ENCODE assay signal across 8 mouse cellular contexts in genomic region chr10:80805925-80806324, GRCm38 (mm10). TPM values are rescaled to one million over a fixed set of nuclear protein-coding genes. Genes with fewer than 3 reads are reported as not detected.
DNase-seq lines count a peak whose midpoint lies in the region; ATAC-seq and TF ChIP-seq lines count a peak whose summit lies in the region.

No protein-coding gene starts in this region.

- WGBS in bone marrow, adult 2 months = 7% methylated on average over 3 of the region's 3 CpGs
- 19% methylated on average over 3 of the region's 3 CpGs for WGBS in embryonic facial prominence, embryonic 14.5 days
- WGBS in heart, embryonic 16.5 days = 16% methylated on average over 3 of the region's 3 CpGs
- WGBS in lung, adult 2 months = 15% methylated on average over 3 of the region's 3 CpGs
- 14% methylated on average over 3 of the region's 3 CpGs for WGBS in olfactory bulb, adult 2 months

- peak; percentile 63 for DNase-seq in ES-CJ7 (ENCODE audit: low read depth, low spot score)
- no peak for DNase-seq in embryonic facial prominence, embryonic 14.5 days (ENCODE audit: low spot score)
- DNase-seq in kidney, postnatal 25 days = peak; percentile 75 to 82
- DNase-seq in lung, adult 2 months = peak; percentile 68
- DNase-seq in thymus, postnatal 36 days = peak; percentile 61 to 69

- peaks cover 21% of the 10 kb centered on the region for H3K27me3 ChIP-seq in embryonic facial prominence, embryonic 14.5 days (replicated peaks; ENCODE audit: control insufficient read depth, insufficient read depth, low read length)
- H3K27me3 ChIP-seq in heart, embryonic 16.5 days (ENCODE audit: control insufficient read depth, insufficient read depth, low read length) = peaks cover 2% of the 10 kb centered on the region; the same call in 1 of the 2 replicates

- H3K9ac ChIP-seq in embryonic facial prominence, embryonic 14.5 days (ENCODE audit: low read depth, low read length) = no peak overlapping the region
- no peak overlapping the region for H3K9ac ChIP-seq in heart, embryonic 16.5 days (ENCODE audit: low read length)

- no peak overlapping the region for H3K27ac ChIP-seq in bone marrow, adult 2 months (ENCODE audit: control insufficient read depth, insufficient read depth, low read depth, low read length, poor library complexity)
- no peak overlapping the region for H3K27ac ChIP-seq in embryonic facial prominence, embryonic 14.5 days (replicated peaks; ENCODE audit: low read depth, low read length)
- H3K27ac ChIP-seq in heart, embryonic 16.5 days (ENCODE audit: low read length) = no peak overlapping the region
- no peak overlapping the region for H3K27ac ChIP-seq in olfactory bulb, adult 2 months (ENCODE audit: insufficient read depth, low read depth, low read length)

- H3K4me1 ChIP-seq in bone marrow, adult 2 months (ENCODE audit: control insufficient read depth, insufficient read depth, low read length) = no peaks in the 10 kb centered on the region
- H3K4me1 ChIP-seq in embryonic facial prominence, embryonic 14.5 days (ENCODE audit: control insufficient read depth, insufficient read depth, low read length) = peaks cover 15% of the 10 kb centered on the region
- H3K4me1 ChIP-seq in heart, embryonic 16.5 days (ENCODE audit: control insufficient read depth, insufficient read depth, low read length) = peaks cover 50% of the 10 kb centered on the region
- H3K4me1 ChIP-seq in lung, adult 2 months (ENCODE audit: control insufficient read depth, insufficient read depth, low read length) = 0 out of 2 replicates have a peak, but pooled peaks cover 3% of the 10 kb centered on the region
- H3K4me1 ChIP-seq in olfactory bulb, adult 2 months (ENCODE audit: control insufficient read depth, insufficient read depth, low read length) = peaks cover 47% of the 10 kb centered on the region

- TF ChIP-seq POLR2A in bone marrow, adult 2 months (IDR thresholded peaks at IDR 0.05; ENCODE audit: borderline replicate concordance, control insufficient read depth, low read depth, low read length) = no peak
- no peak for TF ChIP-seq POLR2A in lung, adult 2 months (IDR thresholded peaks at IDR 0.05; ENCODE audit: borderline replicate concordance, extremely low read depth, low read depth, low read length)
- no peak for TF ChIP-seq POLR2A in olfactory bulb, adult 2 months (IDR thresholded peaks at IDR 0.05; ENCODE audit: insufficient read depth, low read depth, low read length)

- peaks cover 43% of the 10 kb centered on the region for H3K36me3 ChIP-seq in embryonic facial prominence, embryonic 14.5 days (ENCODE audit: control insufficient read depth, insufficient read depth, low read length)
- H3K36me3 ChIP-seq in heart, embryonic 16.5 days (ENCODE audit: control insufficient read depth, insufficient read depth) = peaks cover 34% of the 10 kb centered on the region

- no peak overlapping the region for H3K4me3 ChIP-seq in bone marrow, adult 2 months (replicated peaks; ENCODE audit: control insufficient read depth, low read depth, low read length)
- no peak overlapping the region for H3K4me3 ChIP-seq in embryonic facial prominence, embryonic 14.5 days (ENCODE audit: low read depth, low read length)
- no peak overlapping the region for H3K4me3 ChIP-seq in heart, embryonic 16.5 days (ENCODE audit: low read length)
- no peak overlapping the region for H3K4me3 ChIP-seq in lung, adult 2 months (replicated peaks; ENCODE audit: extremely low read depth, low read depth, low read length)
- no peak overlapping the region for H3K4me3 ChIP-seq in olfactory bulb, adult 2 months (ENCODE audit: insufficient read depth, low read depth, low read length)

- TF ChIP-seq CTCF in bone marrow, adult 2 months (IDR thresholded peaks at IDR 0.05; ENCODE audit: control insufficient read depth, insufficient read depth, low read length) = peak; percentile 61
- peak; percentile 50; the same call in 1 of the 2 replicates for TF ChIP-seq CTCF in lung, adult 2 months (IDR thresholded peaks at IDR 0.05; ENCODE audit: insufficient read depth, low read length)
- peak; percentile 80; the same call in 1 of the 2 replicates for TF ChIP-seq CTCF in olfactory bulb, adult 2 months (IDR thresholded peaks at IDR 0.05; ENCODE audit: insufficient read depth, low read depth, low read length)

- peak; percentile 42 for ATAC-seq in embryonic facial prominence, embryonic 14.5 days (ENCODE audit: low read depth)
- peak; percentile 25; the same call in 1 of the 2 replicates for ATAC-seq in heart, embryonic 16.5 days (replicated peaks; ENCODE audit: extremely low read depth, insufficient read depth, low FRiP score)

- H3K4me2 ChIP-seq in embryonic facial prominence, embryonic 14.5 days (ENCODE audit: low read depth, low read length) = no peak overlapping the region
- no peak overlapping the region for H3K4me2 ChIP-seq in heart, embryonic 16.5 days (ENCODE audit: low read depth, low read length)

- no peaks in the 10 kb centered on the region for H3K9me3 ChIP-seq in embryonic facial prominence, embryonic 14.5 days (ENCODE audit: control insufficient read depth, low read length)
- H3K9me3 ChIP-seq in heart, embryonic 16.5 days (replicated peaks; ENCODE audit: control insufficient read depth, low read length) = no peaks in the 10 kb centered on the region

RNA-seq across cellular contexts. Expression of gene Amh, which starts 0.9 kb away (rescaled TPM):
- polyA plus RNA-seq in bone marrow, adult 2 months (2011; ENCODE audit: insufficient read depth, insufficient read length, low replicate concordance, missing spikeins) = 3.0 TPM in 1 of 2 replicates, not detected in the other
- 0.13 TPM in 1 of 2 replicates, not detected in the other for polyA plus RNA-seq in embryonic facial prominence, embryonic 14.5 days (2014; fragmentation: Nextera tagmentation; extraction: Ambion mirVana)
- 0.13 and 0.29 TPM in 2 replicates for polyA plus RNA-seq in heart, embryonic 16.5 days (2015; fragmentation: Nextera tagmentation; extraction: Ambion mirVana)
- 0.62 and 1.3 TPM in 2 replicates for polyA plus RNA-seq in lung, adult 2 months (2012; rRNA removed)
- not detected in 2 replicates for polyA plus RNA-seq in olfactory bulb, adult 2 months (2012; ENCODE audit: insufficient read depth, insufficient read length, low replicate concordance, missing spikeins)

RNA-seq across cellular contexts. Expression of gene Jsrp1, which starts 7.4 kb away (rescaled TPM):
- polyA plus RNA-seq in bone marrow, adult 2 months (2011; ENCODE audit: insufficient read depth, insufficient read length, low replicate concordance, missing spikeins) = 1.4 TPM in 1 of 2 replicates, not detected in the other
- polyA plus RNA-seq in embryonic facial prominence, embryonic 14.5 days (2014; fragmentation: Nextera tagmentation; extraction: Ambion mirVana) = 13.0 and 20.3 TPM in 2 replicates
- 5.6 and 6.7 TPM in 2 replicates for polyA plus RNA-seq in heart, embryonic 16.5 days (2015; fragmentation: Nextera tagmentation; extraction: Ambion mirVana)
- 7.7 TPM in 1 of 2 replicates, not detected in the other for polyA plus RNA-seq in lung, adult 2 months (2012; rRNA removed)
- not detected in 2 replicates for polyA plus RNA-seq in olfactory bulb, adult 2 months (2012; ENCODE audit: insufficient read depth, insufficient read length, low replicate concordance, missing spikeins)

RNA-seq across cellular contexts. Expression of gene Plekhj1, which starts 7.5 kb away (rescaled TPM):
- 123 and 186 TPM in 2 replicates for polyA plus RNA-seq in bone marrow, adult 2 months (2011; ENCODE audit: insufficient read depth, insufficient read length, low replicate concordance, missing spikeins)
- 102 and 111 TPM in 2 replicates for polyA plus RNA-seq in embryonic facial prominence, embryonic 14.5 days (2014; fragmentation: Nextera tagmentation; extraction: Ambion mirVana)
- polyA plus RNA-seq in heart, embryonic 16.5 days (2015; fragmentation: Nextera tagmentation; extraction: Ambion mirVana) = 79.4 and 83.3 TPM in 2 replicates
- 51.2 and 58.8 TPM in 2 replicates for polyA plus RNA-seq in lung, adult 2 months (2012; rRNA removed)
- polyA plus RNA-seq in olfactory bulb, adult 2 months (2012; ENCODE audit: insufficient read depth, insufficient read length, low replicate concordance, missing spikeins) = not detected in 2 replicates

RNA-seq across cellular contexts. Expression of gene Sf3a2, which starts 7.9 kb away (rescaled TPM):
- 26.5 and 34.5 TPM in 2 replicates for polyA plus RNA-seq in bone marrow, adult 2 months (2011; ENCODE audit: insufficient read depth, insufficient read length, low replicate concordance, missing spikeins)
- polyA plus RNA-seq in embryonic facial prominence, embryonic 14.5 days (2014; fragmentation: Nextera tagmentation; extraction: Ambion mirVana) = 69.6 TPM in 2 replicates
- polyA plus RNA-seq in heart, embryonic 16.5 days (2015; fragmentation: Nextera tagmentation; extraction: Ambion mirVana) = 42.3 and 47.7 TPM in 2 replicates
- 35.7 and 38.7 TPM in 2 replicates for polyA plus RNA-seq in lung, adult 2 months (2012; rRNA removed)
- polyA plus RNA-seq in olfactory bulb, adult 2 months (2012; ENCODE audit: insufficient read depth, insufficient read length, low replicate concordance, missing spikeins) = not detected in 2 replicates

RNA-seq across cellular contexts. Expression of gene Oaz1, which starts 20.5 kb away (rescaled TPM):
- polyA plus RNA-seq in bone marrow, adult 2 months (2011; ENCODE audit: insufficient read depth, insufficient read length, low replicate concordance, missing spikeins) = 672 and 986 TPM in 2 replicates
- 1,606 and 1,697 TPM in 2 replicates for polyA plus RNA-seq in embryonic facial prominence, embryonic 14.5 days (2014; fragmentation: Nextera tagmentation; extraction: Ambion mirVana)
- 2,111 and 2,265 TPM in 2 replicates for polyA plus RNA-seq in heart, embryonic 16.5 days (2015; fragmentation: Nextera tagmentation; extraction: Ambion mirVana)
- 804 and 834 TPM in 2 replicates for polyA plus RNA-seq in lung, adult 2 months (2012; rRNA removed)
- 801 TPM in 1 of 2 replicates, not detected in the other for polyA plus RNA-seq in olfactory bulb, adult 2 months (2012; ENCODE audit: insufficient read depth, insufficient read length, low replicate concordance, missing spikeins)
